Mouse (Mus musculus) urinary bladder, adult 2 months (tissue): ENCODE data around the gene Npnt. TPM values are rescaled to one million over a fixed set of nuclear protein-coding genes. Genes with fewer than 3 reads are reported as not detected.
A peak's percentile ranks its signal among the peaks of the same experiment; 100 is the strongest.

Experiments used
- DNase-seq: peaks from one replicate; pipeline ENCODE4 v3.0.0; 2022; ENCODE audit warnings: low spot score
- polyA plus RNA-seq: library from polyadenylated mRNA; depleted of rRNA; stranded (reverse); fragments of >200 nt; gene quantifications from 2 replicates; pipeline ENCODE4 v1.2.3, GENCODE M21; 2012

Npnt gene
- polyA plus RNA-seq, 1 experiment = 5.1 TPM

GRCm38 (mm10) chr3:132892481-132892880 lies 57.6 kb downstream of the Npnt start:
- DNase-seq = no peak

- no peak for DNase-seq
Observed at GRCm38 (mm10) chr3:132887074-132887848, 62.8 kb downstream of the Npnt start.

- no peak for DNase-seq
Observed at GRCm38 (mm10) chr3:132886419-132887050, 63.6 kb downstream of the Npnt start.

- no peak for DNase-seq
Observed at GRCm38 (mm10) chr3:132884459-132884858, 65.6 kb downstream of the Npnt start.

GRCm38 (mm10) chr3:132883256-132883655 lies 66.8 kb downstream of the Npnt start:
- DNase-seq = no peak

GRCm38 (mm10) chr3:132880826-132881225 lies 69.3 kb downstream of the Npnt start:
- DNase-seq = no peak

- no peak for DNase-seq
Observed at GRCm38 (mm10) chr3:132880361-132880760, 69.7 kb downstream of the Npnt start.

- no peak for DNase-seq
Observed at GRCm38 (mm10) chr3:132876933-132877676, 73.0 kb downstream of the Npnt start.

- DNase-seq = no peak
Observed at GRCm38 (mm10) chr3:132876011-132876708, 73.9 kb downstream of the Npnt start.

- no peak for DNase-seq
Observed at GRCm38 (mm10) chr3:132873251-132873650, 76.8 kb downstream of the Npnt start.

GRCm38 (mm10) chr3:132871318-132871904 lies 78.7 kb downstream of the Npnt start:
- DNase-seq = peak; percentile 42

GRCm38 (mm10) chr3:132870079-132870478 lies 80.0 kb downstream of the Npnt start:
- DNase-seq = no peak

- no peak for DNase-seq
Observed at GRCm38 (mm10) chr3:132868838-132869237, 81.3 kb downstream of the Npnt start.

GRCm38 (mm10) chr3:132866984-132867383 lies 83.1 kb downstream of the Npnt start:
- no peak for DNase-seq

- no peak for DNase-seq
Observed at GRCm38 (mm10) chr3:132865596-132865995, 84.5 kb downstream of the Npnt start.

- DNase-seq = no peak
Observed at GRCm38 (mm10) chr3:132864986-132865385, 85.1 kb downstream of the Npnt start.

- DNase-seq = no peak
Observed at GRCm38 (mm10) chr3:132864329-132864919, 85.7 kb downstream of the Npnt start.

- no peak for DNase-seq
Observed at GRCm38 (mm10) chr3:132863843-132864242, 86.2 kb downstream of the Npnt start.

- no peak for DNase-seq
Observed at GRCm38 (mm10) chr3:132860796-132861195, 89.3 kb downstream of the Npnt start.

- DNase-seq = no peak
Observed at GRCm38 (mm10) chr3:132859573-132859972, 90.5 kb downstream of the Npnt start.

- DNase-seq = no peak
Observed at GRCm38 (mm10) chr3:132858849-132859248, 91.2 kb downstream of the Npnt start.
